Mouse (Mus musculus): ENCODE data around the gene Ddx31.
A peak's percentile ranks its signal among the peaks of the same experiment; 100 is the strongest.

Gene Ddx31

GRCm38 (mm10) chr2:28912961-28913360 is 72.8 kb downstream of the Ddx31 start:
- no peak for DNase-seq

GRCm38 (mm10) chr2:28914121-28914520 is 73.9 kb downstream of the Ddx31 start:
- no peak for DNase-seq

GRCm38 (mm10) chr2:28915104-28915738 is 75.0 kb downstream of the Ddx31 start:
- no peak for DNase-seq

- DNase-seq, result no peak
Measured at GRCm38 (mm10) chr2:28915768-28916512, 75.7 kb downstream of the Ddx31 start.

GRCm38 (mm10) chr2:28916513-28916865 is 76.3 kb downstream of the Ddx31 start, which contains the start of gene Barhl1:
Barhl1 (minus strand) TSS chr2:28916668.
- no peak for DNase-seq

GRCm38 (mm10) chr2:28917156-28917517 is 76.9 kb downstream of the Ddx31 start:
- DNase-seq, result no peak

- DNase-seq, result no peak
Measured at GRCm38 (mm10) chr2:28917518-28918361, 77.5 kb downstream of the Ddx31 start.

- no peak for DNase-seq
Measured at GRCm38 (mm10) chr2:28919001-28919400, 78.8 kb downstream of the Ddx31 start.

- DNase-seq, result peak; percentile 84
Measured at GRCm38 (mm10) chr2:28923912-28924311, 83.7 kb downstream of the Ddx31 start.

GRCm38 (mm10) chr2:28930571-28930970 is 90.4 kb downstream of the Ddx31 start:
- no peak for DNase-seq

- no peak for DNase-seq
Measured at GRCm38 (mm10) chr2:28938997-28939396, 98.8 kb downstream of the Ddx31 start.

- no peak for DNase-seq
Measured at GRCm38 (mm10) chr2:28943666-28944516, 103.7 kb downstream of the Ddx31 start.

GRCm38 (mm10) chr2:28945388-28945787 is 105.2 kb downstream of the Ddx31 start:
- DNase-seq, result no peak

- DNase-seq, result no peak
Measured at GRCm38 (mm10) chr2:28946312-28946711, 106.1 kb downstream of the Ddx31 start.

GRCm38 (mm10) chr2:28952981-28953380 is 112.8 kb downstream of the Ddx31 start:
- no peak for DNase-seq

GRCm38 (mm10) chr2:28954595-28954994 is 114.4 kb downstream of the Ddx31 start:
- no peak for DNase-seq
